Mouse (Mus musculus) midbrain, embryonic 14.5 days (tissue): Measurements from ENCODE around the gene Egflam. TPM values are rescaled to one million over a fixed set of nuclear protein-coding genes. Genes with fewer than 3 reads are reported as not detected.

Experiments used
- ATAC-seq: fragments of 200-750 bp; cut with Nextera tagmentation; 2 replicates; pipeline ENCODE4 v1.8.0; 2017; ENCODE audit warnings: moderate number of reproducible peaks, moderate library complexity; ENCODE audit not compliant: low FRiP score, low TSS enrichment
- DNase-seq: peaks from one replicate; pipeline ENCODE4 v3.0.0-alpha.2; 2015
- H3K27ac ChIP-seq: fragments of 300-500 bp; sonication (generic); replicated peaks from 2 replicates; pipeline ENCODE4 v1.5.1; 2014; ENCODE audit warnings: mild to moderate bottlenecking, low read depth, low read length, moderate library complexity
- H3K27me3 ChIP-seq: fragments of 300-500 bp; sonication (generic); 2 replicates; pipeline ENCODE4 v1.6.1; 2014; ENCODE audit warnings: low read length, control low read depth, mixed read lengths; ENCODE audit not compliant: control insufficient read depth, insufficient read depth
- H3K36me3 ChIP-seq: fragments of 300-500 bp; sonication (generic); 2 replicates; pipeline ENCODE4 v1.6.1; 2014; ENCODE audit warnings: low read length, control low read depth; ENCODE audit not compliant: control insufficient read depth, insufficient read depth
- H3K4me1 ChIP-seq: fragments of 300-500 bp; sonication (generic); 2 replicates; pipeline ENCODE4 v1.6.1; 2014; ENCODE audit warnings: mild to moderate bottlenecking, antibody characterized with exemption, low read length, control low read depth; ENCODE audit not compliant: control insufficient read depth, insufficient read depth
- H3K4me2 ChIP-seq: fragments of 300-500 bp; sonication (generic); 2 replicates; pipeline ENCODE4 v1.6.1; 2014; ENCODE audit warnings: mild to moderate bottlenecking, low read length, moderate library complexity
- H3K4me3 ChIP-seq: fragments of 300-500 bp; sonication (generic); replicated peaks from 2 replicates; pipeline ENCODE4 v1.5.1; 2014; ENCODE audit warnings: low read depth, low read length
- H3K9ac ChIP-seq: fragments of 300-500 bp; sonication (generic); replicated peaks from 2 replicates; pipeline ENCODE4 v1.6.1; 2014; ENCODE audit warnings: mild to moderate bottlenecking, low read length, moderate library complexity
- H3K9me3 ChIP-seq: fragments of 300-500 bp; sonication (generic); 2 replicates; pipeline ENCODE4 v1.6.1; 2016; ENCODE audit warnings: low read length, control low read depth, mixed read lengths; ENCODE audit not compliant: control insufficient read depth
- WGBS: fragments of 180-500 bp; shearing (Covaris S2); extraction: QIAGEN DNeasy Blood & Tissue Kit; methylation state at CpG from one replicate; pipeline ENCODE4 v1.1.7; 2014; 5-methylcytosine and 5-hydroxymethylcytosine counted together
- polyA plus RNA-seq: library from polyadenylated mRNA; unstranded; fragments of >200 nt; fragmentation: Nextera tagmentation; extraction: Ambion mirVana; gene quantifications from 2 replicates; pipeline ENCODE4 v1.2.1, GENCODE M21; 2014

The Egflam gene
- polyA plus RNA-seq, 1 experiment from 2014 or later = 8.4 TPM

DNA sequence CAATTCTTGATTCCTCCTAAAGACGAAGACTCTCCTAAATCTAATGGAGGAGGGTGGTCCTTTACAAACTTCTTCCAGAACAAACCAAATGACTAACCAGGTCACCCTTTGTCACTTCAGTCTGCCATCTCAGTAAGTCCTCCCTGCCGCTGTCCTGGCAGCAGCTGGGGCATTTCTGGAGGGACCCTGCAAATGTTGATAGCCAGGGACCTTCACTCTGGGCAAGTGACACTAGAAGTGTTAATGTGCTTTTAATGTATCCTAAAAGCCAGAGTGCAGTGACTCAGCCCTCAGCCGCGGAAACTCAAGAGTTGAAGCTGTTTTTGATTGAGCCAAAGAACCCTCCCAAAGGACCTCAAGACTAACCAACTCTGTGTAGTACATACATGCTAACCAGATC is 207.1 kb downstream of the Egflam start:
- Histone ChIP-seq H3K36me3 (0 out of 2 replicates have a peak, but pooled peaks cover 9% of the 10 kb centered on the region), H3K4me2 (no peak overlapping the region), H3K9ac (no peak overlapping the region), H3K9me3 (no peaks in the 10 kb centered on the region), H3K4me1 (peaks cover 23% of the 10 kb centered on the region), H3K27me3 (no peaks in the 10 kb centered on the region), H3K27ac (no peak overlapping the region), H3K4me3 (no peak overlapping the region)
- 95% methylated on average over 4 of the region's 4 CpGs for WGBS
- ATAC-seq = no peak
- DNase-seq = no peak

DNA sequence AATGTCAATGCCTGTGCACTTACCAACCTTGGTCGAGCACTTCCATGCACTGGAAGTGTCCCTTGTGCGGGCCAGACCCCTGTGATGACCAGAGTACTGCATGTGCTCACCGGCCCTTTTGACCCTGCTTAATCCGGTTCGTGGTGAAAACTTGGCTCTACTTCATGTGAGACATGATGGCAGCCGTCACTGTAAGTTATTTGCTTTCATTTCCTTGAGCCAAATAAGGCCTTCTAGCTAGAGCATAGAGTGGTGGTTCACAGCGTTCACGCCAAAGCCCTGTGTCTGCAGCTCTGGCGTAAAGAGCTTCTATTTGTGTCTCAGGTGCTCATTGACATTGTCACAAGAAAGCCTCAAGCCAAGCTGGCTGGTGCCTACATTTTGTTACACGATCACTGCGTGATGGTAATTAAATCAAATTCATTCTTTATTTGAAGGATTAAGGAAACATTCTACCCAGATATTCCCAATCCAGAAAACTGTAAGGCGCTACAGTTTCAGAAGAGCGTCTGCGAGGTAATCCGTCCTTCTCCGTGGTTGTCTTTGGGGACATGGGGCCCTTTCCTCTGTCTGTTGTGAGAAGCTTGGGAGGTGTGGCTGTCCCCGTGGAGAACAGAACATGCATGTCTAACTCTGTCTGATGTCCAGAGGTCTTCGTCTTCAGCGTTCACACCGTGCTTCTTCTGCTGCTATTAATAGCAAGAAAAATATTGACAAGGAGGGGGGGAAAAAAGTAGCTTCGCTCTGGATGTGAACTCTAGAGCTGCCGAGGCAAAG is 208.3 kb downstream of the Egflam start:
- no peaks in the 10 kb centered on the region for H3K9me3 ChIP-seq
- no peak overlapping the region for H3K27ac ChIP-seq
- WGBS = 94% methylated on average over 22 of the region's 22 CpGs
- no peak for DNase-seq
- H3K4me2 ChIP-seq = no peak overlapping the region
- no peaks in the 10 kb centered on the region for H3K27me3 ChIP-seq
- no peak overlapping the region for H3K4me3 ChIP-seq
- no peak overlapping the region for H3K9ac ChIP-seq
- H3K36me3 ChIP-seq = 0 out of 2 replicates have a peak, but pooled peaks cover 12% of the 10 kb centered on the region
- H3K4me1 ChIP-seq = peaks cover 12% of the 10 kb centered on the region
- no peak for ATAC-seq

DNA sequence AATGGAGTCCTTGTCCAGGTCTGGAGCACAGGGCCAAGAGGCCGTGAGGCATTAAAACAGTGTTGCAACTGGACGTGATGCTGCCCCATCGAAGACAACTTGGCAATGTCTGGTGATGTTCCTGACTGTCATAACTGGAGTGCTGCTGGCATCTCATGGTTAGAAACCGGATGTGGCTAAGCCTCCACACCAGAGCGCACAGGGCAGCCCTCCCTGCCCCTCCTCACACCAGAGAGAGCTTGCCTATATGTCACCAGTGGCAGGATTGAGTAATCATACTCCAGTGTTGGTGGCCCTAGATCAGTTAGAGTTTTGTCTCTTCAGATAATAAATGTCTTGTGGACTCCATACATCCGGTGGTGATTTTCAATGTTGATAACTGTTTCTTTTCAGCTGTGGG is 210.5 kb downstream of the Egflam start:
- Histone ChIP-seq H3K9me3 (no peaks in the 10 kb centered on the region), H3K27me3 (no peaks in the 10 kb centered on the region), H3K4me3 (no peak overlapping the region), H3K4me2 (no peak overlapping the region), H3K27ac (no peak overlapping the region), H3K36me3 (0 out of 2 replicates have a peak, but pooled peaks cover 13% of the 10 kb centered on the region), H3K9ac (no peak overlapping the region), H3K4me1 (no peaks in the 10 kb centered on the region)
- ATAC-seq = no peak
- WGBS = 92% methylated on average over 6 of the region's 6 CpGs
- no peak for DNase-seq

DNA sequence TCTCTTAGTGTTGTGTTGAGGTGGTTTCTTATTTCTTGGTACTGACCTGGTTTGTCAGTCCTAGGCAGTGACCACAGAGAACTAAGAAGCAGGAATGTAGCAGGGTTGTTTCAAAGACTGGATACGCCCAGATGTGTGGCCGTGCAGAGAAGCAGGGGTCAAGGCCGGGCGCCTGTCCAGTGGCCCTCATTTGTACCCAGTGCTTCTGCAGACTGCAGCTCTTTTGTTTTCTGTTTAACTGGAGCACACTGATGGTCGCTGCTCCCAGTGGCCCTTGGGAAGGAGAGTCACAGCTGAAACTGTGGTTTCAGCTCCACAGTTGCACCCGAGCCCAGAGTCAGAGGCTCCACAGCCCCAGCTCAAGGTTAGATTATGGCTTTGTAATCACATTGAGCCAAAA is 217.6 kb downstream of the Egflam start:
- ATAC-seq (no peak), DNase-seq (no peak)
- H3K27me3 ChIP-seq = no peaks in the 10 kb centered on the region
- no peaks in the 10 kb centered on the region for H3K9me3 ChIP-seq
- H3K9ac ChIP-seq = no peak overlapping the region
- no peaks in the 10 kb centered on the region for H3K4me1 ChIP-seq
- H3K36me3 ChIP-seq = 0 out of 2 replicates have a peak, but pooled peaks cover 4% of the 10 kb centered on the region
- WGBS = 68% methylated on average over 6 of the region's 6 CpGs
- H3K4me2 ChIP-seq = no peak overlapping the region
- H3K27ac ChIP-seq = no peak overlapping the region
- no peak overlapping the region for H3K4me3 ChIP-seq

DNA sequence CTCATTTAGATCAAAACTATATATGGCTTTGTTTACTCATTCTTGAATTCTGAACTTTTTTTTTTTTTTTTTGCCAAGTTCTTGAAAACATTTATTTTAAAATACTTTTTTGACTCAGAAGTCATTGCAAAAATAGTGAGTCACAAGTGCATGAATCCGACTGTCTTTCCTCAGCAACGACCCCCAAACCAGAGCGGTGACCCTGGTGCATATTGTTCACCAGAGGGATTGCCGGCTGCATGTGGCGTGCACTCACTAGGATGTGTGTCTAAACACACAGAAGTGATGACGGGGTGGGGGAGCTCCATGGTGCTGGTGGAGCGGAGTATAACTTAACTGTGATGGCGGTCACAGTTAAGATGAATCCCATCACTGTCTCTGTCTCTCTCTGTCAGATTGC is 224.4 kb downstream of the Egflam start:
- no peak overlapping the region for H3K27ac ChIP-seq
- no peaks in the 10 kb centered on the region for H3K36me3 ChIP-seq
- H3K4me2 ChIP-seq = no peak overlapping the region
- no peak overlapping the region for H3K9ac ChIP-seq
- DNase-seq (no peak), ATAC-seq (no peak)
- H3K9me3 ChIP-seq = no peaks in the 10 kb centered on the region
- H3K4me3 ChIP-seq = no peak overlapping the region
- no peaks in the 10 kb centered on the region for H3K27me3 ChIP-seq
- 88% methylated on average over 8 of the region's 8 CpGs for WGBS
- H3K4me1 ChIP-seq = no peaks in the 10 kb centered on the region

DNA sequence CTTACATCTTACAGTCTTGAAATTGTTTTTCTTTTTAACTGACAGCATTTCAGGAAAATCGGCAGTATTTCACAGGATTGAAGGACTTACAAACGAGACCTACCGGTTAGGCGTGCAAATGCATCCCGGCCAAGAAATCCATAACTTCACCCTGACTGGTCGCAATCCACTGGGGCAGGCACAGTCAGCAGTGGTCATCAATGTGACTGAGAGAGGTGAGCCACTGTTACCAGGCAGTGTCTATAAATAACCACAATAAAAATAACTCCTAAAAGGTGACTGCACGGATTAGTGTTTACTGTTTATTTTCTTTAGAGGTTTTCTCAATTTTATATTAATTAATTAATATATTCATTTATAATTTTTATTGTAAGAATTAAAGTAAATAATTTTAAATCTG is 224.8 kb downstream of the Egflam start:
- WGBS = 93% methylated on average over 7 of the region's 7 CpGs
- Histone ChIP-seq H3K4me2 (no peak overlapping the region), H3K36me3 (no peaks in the 10 kb centered on the region), H3K4me3 (no peak overlapping the region), H3K9me3 (no peaks in the 10 kb centered on the region), H3K27ac (no peak overlapping the region), H3K9ac (no peak overlapping the region), H3K4me1 (no peaks in the 10 kb centered on the region), H3K27me3 (no peaks in the 10 kb centered on the region)
- ATAC-seq = no peak
- DNase-seq = no peak

DNA sequence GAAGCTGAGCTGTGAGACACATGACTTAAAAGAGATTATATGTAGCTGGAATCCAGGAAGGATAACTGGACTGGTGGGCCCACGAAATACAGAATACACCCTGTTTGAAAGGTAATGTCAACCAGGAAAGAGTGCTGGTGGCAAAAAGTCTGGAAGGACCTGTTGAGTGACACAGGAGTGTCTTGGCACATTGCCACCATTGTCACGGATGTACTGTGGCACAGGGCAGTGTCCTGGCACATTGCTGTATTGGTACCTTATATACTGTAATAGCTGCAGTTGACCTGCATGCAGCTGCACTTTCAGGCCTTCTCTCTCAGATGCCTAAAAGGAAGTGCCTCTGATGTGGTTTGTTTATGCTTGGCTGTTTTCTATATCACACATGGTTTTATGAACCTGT is 225.3 kb downstream of the Egflam start:
- DNase-seq (no peak), ATAC-seq (no peak)

DNA sequence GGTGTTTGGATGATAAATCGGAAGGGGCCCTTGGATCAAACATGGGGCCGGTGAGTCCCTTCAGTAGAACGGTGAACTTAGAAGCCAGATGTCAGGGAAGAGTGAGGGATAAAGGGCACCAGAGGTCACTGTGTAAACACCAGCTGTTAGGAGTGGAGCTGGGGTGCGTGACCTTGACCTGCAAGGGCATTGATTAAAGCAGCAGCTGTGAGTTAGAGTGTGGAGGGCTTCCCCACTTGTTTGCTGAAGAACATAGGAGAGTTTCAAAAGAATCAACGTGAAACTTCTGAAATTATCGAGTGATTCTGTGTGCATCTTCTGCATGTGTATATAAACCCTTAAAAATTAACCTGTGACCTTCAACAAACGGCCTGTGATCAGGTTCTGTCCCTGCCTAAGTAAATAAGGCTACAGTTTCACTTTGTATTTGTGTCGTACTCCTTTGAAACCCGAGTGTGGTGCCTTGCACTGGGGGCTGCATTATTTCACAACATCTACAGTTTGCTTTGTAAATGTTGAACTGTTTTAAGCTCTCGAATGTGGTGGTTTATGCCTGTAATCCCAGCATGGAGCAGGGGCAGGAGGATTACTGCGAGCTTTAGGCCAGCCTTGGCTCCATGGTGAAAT is 230.2 kb downstream of the Egflam start:
- Histone ChIP-seq H3K27me3 (no peaks in the 10 kb centered on the region), H3K9ac (no peak overlapping the region), H3K4me1 (no peaks in the 10 kb centered on the region), H3K9me3 (no peaks in the 10 kb centered on the region), H3K27ac (no peak overlapping the region), H3K4me2 (no peak overlapping the region), H3K36me3 (no peaks in the 10 kb centered on the region), H3K4me3 (no peak overlapping the region)
- ATAC-seq (no peak), DNase-seq (no peak)
- WGBS = 74% methylated on average over 11 of the region's 11 CpGs

More for the DNA sequence above, 225.3 kb downstream of the Egflam start:
- no peaks in the 10 kb centered on the region for H3K27me3 ChIP-seq
- no peaks in the 10 kb centered on the region for H3K4me1 ChIP-seq
- no peaks in the 10 kb centered on the region for H3K9me3 ChIP-seq
- no peak overlapping the region for H3K4me3 ChIP-seq
- no peak overlapping the region for H3K9ac ChIP-seq
- H3K27ac ChIP-seq = no peak overlapping the region
- H3K36me3 ChIP-seq = no peaks in the 10 kb centered on the region
- H3K4me2 ChIP-seq = no peak overlapping the region
- WGBS = 72% methylated on average over 2 of the region's 2 CpGs
